Mouse (Mus musculus): ENCODE results near the gene Sgip1. TPM values are rescaled to one million over a fixed set of nuclear protein-coding genes. Genes with fewer than 3 reads are reported as not detected.

Gene Sgip1
- polyA plus RNA-seq, 1 experiment: 0.10 TPM

DNA sequence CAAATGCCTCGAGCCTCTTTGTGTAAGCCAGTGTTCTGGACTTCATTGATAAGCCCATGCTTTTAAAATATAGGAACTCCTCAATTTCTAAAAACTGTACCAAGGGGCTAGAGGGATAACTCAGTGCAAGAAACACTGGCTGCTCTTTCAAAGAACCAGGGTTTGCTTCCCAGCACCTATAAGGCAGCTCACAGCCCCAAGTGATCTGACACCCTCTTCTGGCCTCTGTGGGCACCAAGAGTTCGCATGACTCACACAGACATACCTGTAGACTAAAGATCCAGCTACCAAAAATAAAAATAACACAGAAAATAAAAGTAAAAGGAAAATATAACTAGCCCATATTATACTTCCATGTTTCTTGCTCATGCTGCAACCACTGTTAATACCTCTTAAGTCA, 246.7 kb downstream of the Sgip1 start:
- no peak overlapping the region for H3ac ChIP-seq (ENCODE audit: control insufficient read depth, insufficient read length)
- H3K4me3 ChIP-seq: no peak overlapping the region
- TF ChIP-seq TCF12 (IDR thresholded peaks at IDR 0.05; ENCODE audit: insufficient read depth, poor library complexity, severe bottlenecking) (no peak), E2F4 (IDR thresholded peaks at IDR 0.05; ENCODE audit: insufficient read depth) (no peak), MAX (IDR thresholded peaks at IDR 0.05; ENCODE audit: low read depth) (no peak), MYOD1 (IDR thresholded peaks at IDR 0.05; ENCODE audit: control insufficient read depth in 1 of 3, insufficient read length in 2 of 3, low read depth in 2 of 3) (no peak), MYOG (IDR thresholded peaks at IDR 0.05; ENCODE audit: control insufficient read depth in 1 of 3, insufficient read depth in 1 of 3, insufficient read length in 2 of 3, low read depth in 2 of 3) (no peak), TCF3 (IDR thresholded peaks at IDR 0.05; ENCODE audit: insufficient read length, low read depth) (no peak), POLR2A (IDR thresholded peaks at IDR 0.05; ENCODE audit: insufficient read length, low read depth) (no peak), REST (IDR thresholded peaks at IDR 0.05; ENCODE audit: insufficient read depth, insufficient read length) (no peak), USF1 (IDR thresholded peaks at IDR 0.05; ENCODE audit: low read depth) (no peak), SRF (IDR thresholded peaks at IDR 0.05; ENCODE audit: control insufficient read depth, insufficient read length, low read depth) (no peak), POLR2AphosphoS2 (IDR thresholded peaks at IDR 0.05; ENCODE audit: insufficient read length, low read depth) (no peak), CEBPB (IDR thresholded peaks at IDR 0.05; ENCODE audit: insufficient read depth, poor library complexity, severe bottlenecking) (no peak)
- no peaks in the 10 kb centered on the region for H3K79me2 ChIP-seq (ENCODE audit: control insufficient read depth, insufficient read depth)
- H3K36me3 ChIP-seq (ENCODE audit: control insufficient read depth, insufficient read depth): no peaks in the 10 kb centered on the region
- H3K27me3 ChIP-seq (ENCODE audit: control insufficient read depth, insufficient read depth, insufficient read length): no peaks in the 10 kb centered on the region
- no peak overlapping the region for H3K4me2 ChIP-seq (ENCODE audit: low read depth)

DNA sequence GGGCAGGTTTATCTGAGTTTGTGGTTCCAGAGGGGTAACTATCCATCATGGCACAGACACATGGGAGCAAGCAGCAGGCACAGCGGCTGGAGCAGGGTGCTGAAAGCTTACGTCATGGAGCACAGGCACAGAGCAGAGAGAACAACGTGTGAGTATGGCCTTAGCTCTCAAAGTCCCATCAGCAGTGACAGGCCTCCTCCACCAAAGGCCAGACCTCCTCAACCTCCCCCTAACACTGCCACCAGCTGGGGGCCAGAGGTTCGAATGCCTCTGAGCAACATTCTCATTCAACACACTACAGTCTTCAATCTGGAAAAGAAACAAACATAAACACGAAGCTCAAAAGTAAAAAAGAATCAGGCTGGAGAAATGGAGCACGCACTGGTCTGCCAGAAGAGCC, 247.4 kb downstream of the Sgip1 start:
- H3K79me2 ChIP-seq (ENCODE audit: control insufficient read depth, insufficient read depth): no peaks in the 10 kb centered on the region
- no peaks in the 10 kb centered on the region for H3K36me3 ChIP-seq (ENCODE audit: control insufficient read depth, insufficient read depth)
- H3K4me3 ChIP-seq: no peak overlapping the region
- no peaks in the 10 kb centered on the region for H3K27me3 ChIP-seq (ENCODE audit: control insufficient read depth, insufficient read depth, insufficient read length)
- H3K4me2 ChIP-seq (ENCODE audit: low read depth): no peak overlapping the region
- TF ChIP-seq TCF3 (IDR thresholded peaks at IDR 0.05; ENCODE audit: insufficient read length, low read depth) (no peak), SRF (IDR thresholded peaks at IDR 0.05; ENCODE audit: control insufficient read depth, insufficient read length, low read depth) (no peak), USF1 (IDR thresholded peaks at IDR 0.05; ENCODE audit: low read depth) (no peak), REST (IDR thresholded peaks at IDR 0.05; ENCODE audit: insufficient read depth, insufficient read length) (no peak), POLR2A (IDR thresholded peaks at IDR 0.05; ENCODE audit: insufficient read length, low read depth) (no peak), MYOG (IDR thresholded peaks at IDR 0.05; ENCODE audit: control insufficient read depth in 1 of 3, insufficient read depth in 1 of 3, insufficient read length in 2 of 3, low read depth in 2 of 3) (no peak), E2F4 (IDR thresholded peaks at IDR 0.05; ENCODE audit: insufficient read depth) (no peak), CEBPB (IDR thresholded peaks at IDR 0.05; ENCODE audit: insufficient read depth, poor library complexity, severe bottlenecking) (no peak)
- no peak overlapping the region for H3ac ChIP-seq (ENCODE audit: control insufficient read depth, insufficient read length)

DNA sequence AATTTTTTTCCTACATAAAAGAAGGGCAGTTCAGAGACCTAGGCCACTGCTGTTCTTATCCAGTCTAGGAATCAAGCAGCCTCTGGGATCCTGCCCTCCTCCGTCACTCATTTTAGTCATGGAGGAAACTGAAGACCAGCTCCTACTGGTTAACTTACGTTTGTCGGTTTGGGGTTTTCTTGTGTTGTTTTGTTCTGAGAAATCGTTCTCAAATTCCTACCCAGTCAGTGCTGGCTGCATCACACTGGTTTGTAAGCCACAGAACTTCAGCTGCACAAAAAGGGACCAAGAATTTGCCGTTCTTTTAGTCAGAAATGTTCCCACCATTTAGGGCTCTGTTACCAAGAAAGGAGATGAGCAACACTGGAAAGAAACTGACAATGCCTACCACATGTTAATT, 248.3 kb downstream of the Sgip1 start:
- no peak for TF ChIP-seq MYOD1 (IDR thresholded peaks at IDR 0.05; ENCODE audit: control insufficient read depth in 1 of 3, insufficient read length in 2 of 3, low read depth in 2 of 3)
- TF ChIP-seq E2F4 (IDR thresholded peaks at IDR 0.05; ENCODE audit: insufficient read depth): no peak
- no peak for TF ChIP-seq MYOG (IDR thresholded peaks at IDR 0.05; ENCODE audit: control insufficient read depth in 1 of 3, insufficient read depth in 1 of 3, insufficient read length in 2 of 3, low read depth in 2 of 3)
- TF ChIP-seq TCF3 (IDR thresholded peaks at IDR 0.05; ENCODE audit: insufficient read length, low read depth): no peak
- no peak for TF ChIP-seq TCF12 (IDR thresholded peaks at IDR 0.05; ENCODE audit: insufficient read depth, poor library complexity, severe bottlenecking)
- no peak overlapping the region for H3ac ChIP-seq (ENCODE audit: control insufficient read depth, insufficient read length)
- H3K36me3 ChIP-seq (ENCODE audit: control insufficient read depth, insufficient read depth): no peaks in the 10 kb centered on the region

DNA sequence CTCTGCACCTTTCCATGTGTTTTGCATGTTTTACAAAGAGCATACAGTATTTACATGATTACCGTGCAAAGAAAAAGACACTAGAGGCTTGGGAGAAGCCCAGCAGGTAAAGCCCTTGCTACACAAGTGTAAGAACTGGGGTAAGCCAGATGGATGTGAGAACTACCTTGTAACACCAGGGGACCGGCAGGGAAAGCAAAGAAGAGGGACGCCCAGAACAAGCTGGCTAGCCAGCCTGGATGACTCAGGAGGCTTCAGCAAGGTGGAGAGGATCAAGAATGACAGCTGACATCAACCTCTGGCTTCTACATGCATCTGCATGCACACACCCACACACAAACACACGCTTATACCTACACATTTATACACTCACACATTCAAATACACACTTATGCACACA, 248.9 kb downstream of the Sgip1 start:
- H3ac ChIP-seq (ENCODE audit: control insufficient read depth, insufficient read length): no peak overlapping the region
- no peaks in the 10 kb centered on the region for H3K27me3 ChIP-seq (ENCODE audit: control insufficient read depth, insufficient read depth, insufficient read length)
- no peak overlapping the region for H3K4me2 ChIP-seq (ENCODE audit: low read depth)
- no peaks in the 10 kb centered on the region for H3K79me2 ChIP-seq (ENCODE audit: control insufficient read depth, insufficient read depth)
- no peak for TF ChIP-seq SRF (IDR thresholded peaks at IDR 0.05; ENCODE audit: control insufficient read depth, insufficient read length, low read depth)
- no peak for TF ChIP-seq REST (IDR thresholded peaks at IDR 0.05; ENCODE audit: insufficient read depth, insufficient read length)
- TF ChIP-seq TCF3 (IDR thresholded peaks at IDR 0.05; ENCODE audit: insufficient read length, low read depth): no peak
- TF ChIP-seq CEBPB (IDR thresholded peaks at IDR 0.05; ENCODE audit: insufficient read depth, poor library complexity, severe bottlenecking): no peak
- no peak for TF ChIP-seq USF1 (IDR thresholded peaks at IDR 0.05; ENCODE audit: low read depth)
- TF ChIP-seq MYOG (IDR thresholded peaks at IDR 0.05; ENCODE audit: control insufficient read depth in 1 of 3, insufficient read depth in 1 of 3, insufficient read length in 2 of 3, low read depth in 2 of 3): no peak
- no peak for TF ChIP-seq POLR2AphosphoS2 (IDR thresholded peaks at IDR 0.05; ENCODE audit: insufficient read length, low read depth)
- TF ChIP-seq MYOD1 (IDR thresholded peaks at IDR 0.05; ENCODE audit: control insufficient read depth in 1 of 3, insufficient read length in 2 of 3, low read depth in 2 of 3): no peak
- no peak for TF ChIP-seq POLR2A (IDR thresholded peaks at IDR 0.05; ENCODE audit: insufficient read length, low read depth)
- TF ChIP-seq MAX (IDR thresholded peaks at IDR 0.05; ENCODE audit: low read depth): no peak
- no peak for TF ChIP-seq E2F4 (IDR thresholded peaks at IDR 0.05; ENCODE audit: insufficient read depth)
- TF ChIP-seq TCF12 (IDR thresholded peaks at IDR 0.05; ENCODE audit: insufficient read depth, poor library complexity, severe bottlenecking): no peak
- no peak overlapping the region for H3K4me3 ChIP-seq
- no peaks in the 10 kb centered on the region for H3K36me3 ChIP-seq (ENCODE audit: control insufficient read depth, insufficient read depth)

More for the DNA sequence above, 248.3 kb downstream of the Sgip1 start:
- H3K4me3 ChIP-seq: no peak overlapping the region
- no peaks in the 10 kb centered on the region for H3K79me2 ChIP-seq (ENCODE audit: control insufficient read depth, insufficient read depth)
- H3K4me2 ChIP-seq (ENCODE audit: low read depth): no peak overlapping the region
- H3K27me3 ChIP-seq (ENCODE audit: control insufficient read depth, insufficient read depth, insufficient read length): no peaks in the 10 kb centered on the region

Data from myocyte (in vitro differentiated cells).